Mouse (Mus musculus): Measurements from ENCODE around the gene Fscn1. TPM values are rescaled to one million over a fixed set of nuclear protein-coding genes. Genes with fewer than 3 reads are reported as not detected.
A peak's percentile ranks its signal among the peaks of the same experiment; 100 is the strongest.

Gene Fscn1
- polyA plus RNA-seq, 1 experiment = 139 TPM

GRCm38 (mm10) chr5:142973971-142974370 lies 13.8 kb downstream of the Fscn1 start:
- Histone ChIP-seq H3K9ac (ENCODE audit: low read depth, poor library complexity, severe bottlenecking) (no peak overlapping the region), H3K9me3 (replicated peaks; ENCODE audit: control insufficient read depth, insufficient read depth, low read length, poor library complexity, severe bottlenecking) (no peaks in the 10 kb centered on the region), H3K4me1 (ENCODE audit: control insufficient read depth, insufficient read depth, low read length) (no peaks in the 10 kb centered on the region), H3K27ac (ENCODE audit: insufficient read depth, low read length) (no peak overlapping the region), H3K4me3 (ENCODE audit: low read depth, low read length) (no peak overlapping the region), H3K36me3 (ENCODE audit: control insufficient read depth, insufficient read depth, low read length, poor library complexity, severe bottlenecking) (peaks cover 21% of the 10 kb centered on the region), H3K27me3 (ENCODE audit: control insufficient read depth, insufficient read depth, low read length, poor library complexity, severe bottlenecking) (no peaks in the 10 kb centered on the region)
- no peak for TF ChIP-seq CTCF (IDR thresholded peaks at IDR 0.05; ENCODE audit: low read depth, low read length)
- TF ChIP-seq EP300 (IDR thresholded peaks at IDR 0.05; ENCODE audit: insufficient read depth, low read depth, low read length) = no peak
- TF ChIP-seq POLR2A (IDR thresholded peaks at IDR 0.05; ENCODE audit: insufficient read depth, low read length) = no peak

DNA sequence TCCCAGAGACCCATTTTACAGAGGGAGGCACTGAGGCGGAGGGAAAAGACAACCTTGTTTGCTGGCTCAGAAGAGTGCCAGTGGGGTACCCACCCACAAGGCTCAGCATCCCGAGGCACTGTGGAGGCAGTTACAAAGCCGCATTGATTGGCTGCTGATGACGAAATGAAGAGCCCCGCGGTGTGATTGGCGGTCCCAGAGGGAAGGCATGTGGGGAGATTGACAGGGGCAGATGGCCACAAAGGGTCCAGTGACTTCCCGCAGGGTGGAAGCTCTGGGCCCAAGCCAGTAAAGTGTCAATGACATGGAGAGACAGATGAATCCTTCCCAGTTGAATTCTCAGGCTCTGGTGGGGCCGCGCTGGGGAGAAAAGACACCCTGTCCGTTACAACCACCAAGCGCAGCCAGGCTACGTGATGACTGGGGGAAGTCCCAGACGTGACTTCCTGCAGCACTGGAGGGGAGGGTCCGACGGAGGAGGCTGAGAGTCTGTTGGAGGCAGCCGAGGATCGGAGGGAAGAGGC lies 14.5 kb downstream of the Fscn1 start:
- no peak overlapping the region for H3K27ac ChIP-seq (ENCODE audit: insufficient read depth, low read length)
- peaks cover 21% of the 10 kb centered on the region for H3K36me3 ChIP-seq (ENCODE audit: control insufficient read depth, insufficient read depth, low read length, poor library complexity, severe bottlenecking)

GRCm38 (mm10) chr5:142976516-142976915 lies 16.4 kb downstream of the Fscn1 start:
- Histone ChIP-seq H3K9me3 (replicated peaks; ENCODE audit: control insufficient read depth, insufficient read depth, low read length, poor library complexity, severe bottlenecking) (no peaks in the 10 kb centered on the region), H3K27ac (ENCODE audit: insufficient read depth, low read length) (no peak overlapping the region), H3K4me1 (ENCODE audit: control insufficient read depth, insufficient read depth, low read length) (no peaks in the 10 kb centered on the region), H3K4me3 (ENCODE audit: low read depth, low read length) (no peak overlapping the region), H3K9ac (ENCODE audit: low read depth, poor library complexity, severe bottlenecking) (no peak overlapping the region), H3K36me3 (ENCODE audit: control insufficient read depth, insufficient read depth, low read length, poor library complexity, severe bottlenecking) (0 out of 2 replicates have a peak, but pooled peaks cover 7% of the 10 kb centered on the region), H3K27me3 (ENCODE audit: control insufficient read depth, insufficient read depth, low read length, poor library complexity, severe bottlenecking) (no peaks in the 10 kb centered on the region)
- TF ChIP-seq EP300 (IDR thresholded peaks at IDR 0.05; ENCODE audit: insufficient read depth, low read depth, low read length) = no peak
- no peak for TF ChIP-seq CTCF (IDR thresholded peaks at IDR 0.05; ENCODE audit: low read depth, low read length)
- no peak for TF ChIP-seq POLR2A (IDR thresholded peaks at IDR 0.05; ENCODE audit: insufficient read depth, low read length)

More for the DNA sequence above, 14.5 kb downstream of the Fscn1 start:
- H3K4me1 ChIP-seq (ENCODE audit: control insufficient read depth, insufficient read depth, low read length) = no peaks in the 10 kb centered on the region
- H3K9ac ChIP-seq (ENCODE audit: low read depth, poor library complexity, severe bottlenecking) = no peak overlapping the region
- no peaks in the 10 kb centered on the region for H3K27me3 ChIP-seq (ENCODE audit: control insufficient read depth, insufficient read depth, low read length, poor library complexity, severe bottlenecking)
- TF ChIP-seq POLR2A (IDR thresholded peaks at IDR 0.05; ENCODE audit: insufficient read depth, low read length) = no peak
- no peak for TF ChIP-seq CTCF (IDR thresholded peaks at IDR 0.05; ENCODE audit: low read depth, low read length)
- TF ChIP-seq EP300 (IDR thresholded peaks at IDR 0.05; ENCODE audit: insufficient read depth, low read depth, low read length) = no peak
- no peaks in the 10 kb centered on the region for H3K9me3 ChIP-seq (replicated peaks; ENCODE audit: control insufficient read depth, insufficient read depth, low read length, poor library complexity, severe bottlenecking)
- H3K4me3 ChIP-seq (ENCODE audit: low read depth, low read length) = peak overlapping the region; percentile 18

- H3K9me3 ChIP-seq (replicated peaks; ENCODE audit: control insufficient read depth, insufficient read depth, low read length, poor library complexity, severe bottlenecking) = no peaks in the 10 kb centered on the region; the same call in 1 of the 2 replicates
- H3K27ac ChIP-seq (ENCODE audit: insufficient read depth, low read length) = no peak overlapping the region
- H3K36me3 ChIP-seq (ENCODE audit: control insufficient read depth, insufficient read depth, low read length, poor library complexity, severe bottlenecking) = no peaks in the 10 kb centered on the region
- no peaks in the 10 kb centered on the region for H3K27me3 ChIP-seq (ENCODE audit: control insufficient read depth, insufficient read depth, low read length, poor library complexity, severe bottlenecking)
- H3K4me3 ChIP-seq (ENCODE audit: low read depth, low read length) = no peak overlapping the region
- TF ChIP-seq EP300 (IDR thresholded peaks at IDR 0.05; ENCODE audit: insufficient read depth, low read depth, low read length) (no peak), CTCF (IDR thresholded peaks at IDR 0.05; ENCODE audit: low read depth, low read length) (no peak), POLR2A (IDR thresholded peaks at IDR 0.05; ENCODE audit: insufficient read depth, low read length) (no peak)
- no peaks in the 10 kb centered on the region for H3K4me1 ChIP-seq (ENCODE audit: control insufficient read depth, insufficient read depth, low read length)
- no peak overlapping the region for H3K9ac ChIP-seq (ENCODE audit: low read depth, poor library complexity, severe bottlenecking)
Measured at GRCm38 (mm10) chr5:142982046-142982801, 22.1 kb downstream of the Fscn1 start.

GRCm38 (mm10) chr5:142983174-142983573 lies 23.0 kb downstream of the Fscn1 start:
- Histone ChIP-seq H3K4me3 (ENCODE audit: low read depth, low read length) (no peak overlapping the region), H3K9ac (ENCODE audit: low read depth, poor library complexity, severe bottlenecking) (no peak overlapping the region), H3K4me1 (ENCODE audit: control insufficient read depth, insufficient read depth, low read length) (no peaks in the 10 kb centered on the region), H3K27me3 (ENCODE audit: control insufficient read depth, insufficient read depth, low read length, poor library complexity, severe bottlenecking) (no peaks in the 10 kb centered on the region), H3K9me3 (replicated peaks; ENCODE audit: control insufficient read depth, insufficient read depth, low read length, poor library complexity, severe bottlenecking) (no peaks in the 10 kb centered on the region; the same call in 1 of the 2 replicates), H3K36me3 (ENCODE audit: control insufficient read depth, insufficient read depth, low read length, poor library complexity, severe bottlenecking) (no peaks in the 10 kb centered on the region), H3K27ac (ENCODE audit: insufficient read depth, low read length) (no peak overlapping the region)
- no peak for TF ChIP-seq EP300 (IDR thresholded peaks at IDR 0.05; ENCODE audit: insufficient read depth, low read depth, low read length)
- TF ChIP-seq POLR2A (IDR thresholded peaks at IDR 0.05; ENCODE audit: insufficient read depth, low read length) = no peak
- no peak for TF ChIP-seq CTCF (IDR thresholded peaks at IDR 0.05; ENCODE audit: low read depth, low read length)

DNA sequence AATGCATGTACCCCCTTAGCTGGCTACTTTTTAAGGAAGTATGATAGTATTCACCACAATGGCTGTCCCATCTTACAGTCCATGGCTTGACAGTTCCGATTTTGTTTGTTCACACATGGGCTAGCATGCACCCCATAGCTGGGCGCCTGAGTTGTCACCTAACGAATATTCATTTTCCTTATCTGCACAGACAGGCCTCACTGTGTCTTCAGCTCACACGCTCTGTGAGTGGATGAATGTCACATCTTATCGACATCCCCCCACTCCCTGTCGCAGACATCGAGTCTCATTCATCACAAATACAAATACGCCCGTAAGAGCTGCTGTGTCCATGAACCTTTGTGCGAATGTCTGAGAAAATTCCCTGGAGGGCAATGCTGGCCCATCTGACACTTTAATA lies 24.1 kb downstream of the Fscn1 start:
- Histone ChIP-seq H3K4me1 (ENCODE audit: control insufficient read depth, insufficient read depth, low read length) (no peaks in the 10 kb centered on the region), H3K9ac (ENCODE audit: low read depth, poor library complexity, severe bottlenecking) (no peak overlapping the region), H3K9me3 (replicated peaks; ENCODE audit: control insufficient read depth, insufficient read depth, low read length, poor library complexity, severe bottlenecking) (no peaks in the 10 kb centered on the region; the same call in 1 of the 2 replicates), H3K36me3 (ENCODE audit: control insufficient read depth, insufficient read depth, low read length, poor library complexity, severe bottlenecking) (no peaks in the 10 kb centered on the region), H3K4me3 (ENCODE audit: low read depth, low read length) (no peak overlapping the region), H3K27ac (ENCODE audit: insufficient read depth, low read length) (no peak overlapping the region), H3K27me3 (ENCODE audit: control insufficient read depth, insufficient read depth, low read length, poor library complexity, severe bottlenecking) (no peaks in the 10 kb centered on the region)
- TF ChIP-seq EP300 (IDR thresholded peaks at IDR 0.05; ENCODE audit: insufficient read depth, low read depth, low read length) (no peak), CTCF (IDR thresholded peaks at IDR 0.05; ENCODE audit: low read depth, low read length) (no peak), POLR2A (IDR thresholded peaks at IDR 0.05; ENCODE audit: insufficient read depth, low read length) (no peak)
